Mouse (Mus musculus): ENCODE data around the gene Ttc39b. TPM values are rescaled to one million over a fixed set of nuclear protein-coding genes. Genes with fewer than 3 reads are reported as not detected.

Ttc39b gene
- polyA plus RNA-seq, 1 experiment from 2014 or later = 14.9 TPM

- no peak for DNase-seq (ENCODE audit: low spot score)
- 93% methylated on average over 19 of the region's 19 CpGs for WGBS
- Histone ChIP-seq H3K27ac (ENCODE audit: low read depth, low read length) (no peak overlapping the region), H3K27me3 (replicated peaks; ENCODE audit: control insufficient read depth, insufficient read depth, low read length) (no peaks in the 10 kb centered on the region), H3K4me1 (ENCODE audit: control insufficient read depth, insufficient read depth, low read length) (no peaks in the 10 kb centered on the region), H3K4me3 (ENCODE audit: low read depth, low read length) (no peak overlapping the region), H3K9me3 (replicated peaks; ENCODE audit: control insufficient read depth, low read length) (no peaks in the 10 kb centered on the region), H3K9ac (ENCODE audit: low read length) (no peak overlapping the region), H3K36me3 (ENCODE audit: control insufficient read depth, insufficient read depth, low read length) (no peaks in the 10 kb centered on the region), H3K4me2 (ENCODE audit: low read length) (no peak overlapping the region)
- ATAC-seq = no peak
Measured at GRCm38 (mm10) chr4:83273616-83274050, 50.4 kb downstream of the Ttc39b start.

DNA sequence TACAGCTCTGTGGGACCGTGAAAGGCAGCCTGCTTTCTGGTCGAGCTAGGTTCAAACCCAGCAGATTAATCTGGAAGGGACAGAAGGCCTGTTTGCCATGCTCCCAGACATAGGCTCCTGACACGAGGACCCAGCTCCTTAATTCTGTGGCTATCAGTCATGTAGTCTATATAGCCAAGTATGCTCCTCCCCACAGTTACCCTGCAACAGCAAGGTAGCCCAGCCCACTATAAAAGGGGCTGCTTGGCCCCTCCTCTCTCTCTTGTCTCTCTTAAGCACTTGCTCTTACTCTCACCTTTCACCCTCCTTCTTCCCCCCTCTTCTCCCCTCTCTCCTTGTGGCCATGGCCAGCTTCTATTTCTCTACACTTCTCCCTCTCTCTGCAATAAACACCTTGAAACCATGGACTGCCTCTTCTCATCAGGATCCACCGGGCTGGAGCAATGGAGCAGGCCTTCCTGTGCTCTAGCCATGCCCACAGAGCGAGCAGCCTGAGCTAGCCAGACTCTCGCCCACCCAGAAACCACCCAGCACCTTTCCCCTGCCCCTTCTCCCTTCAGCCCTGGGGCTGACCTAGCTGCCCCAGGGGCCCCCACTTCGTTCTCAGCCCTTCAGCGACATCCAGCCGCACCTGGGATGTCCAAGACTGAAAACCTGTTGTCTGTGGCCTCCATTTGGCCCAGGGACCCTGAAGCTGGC, 51.0 kb downstream of the Ttc39b start:
- ATAC-seq (no peak), DNase-seq (ENCODE audit: low spot score) (no peak)
- H3K9ac ChIP-seq (ENCODE audit: low read length) = no peak overlapping the region
- no peak overlapping the region for H3K4me2 ChIP-seq (ENCODE audit: low read length)
- no peaks in the 10 kb centered on the region for H3K9me3 ChIP-seq (replicated peaks; ENCODE audit: control insufficient read depth, low read length)
- no peak overlapping the region for H3K4me3 ChIP-seq (ENCODE audit: low read depth, low read length)
- no peaks in the 10 kb centered on the region for H3K4me1 ChIP-seq (ENCODE audit: control insufficient read depth, insufficient read depth, low read length)
- 83% methylated on average over 9 of the region's 9 CpGs for WGBS
- H3K27ac ChIP-seq (ENCODE audit: low read depth, low read length) = no peak overlapping the region
- no peaks in the 10 kb centered on the region for H3K27me3 ChIP-seq (replicated peaks; ENCODE audit: control insufficient read depth, insufficient read depth, low read length)
- no peaks in the 10 kb centered on the region for H3K36me3 ChIP-seq (ENCODE audit: control insufficient read depth, insufficient read depth, low read length)

- H3K4me2 ChIP-seq (ENCODE audit: low read length) = no peak overlapping the region
- no peak overlapping the region for H3K9ac ChIP-seq (ENCODE audit: low read length)
- ATAC-seq = no peak
- H3K9me3 ChIP-seq (replicated peaks; ENCODE audit: control insufficient read depth, low read length) = no peaks in the 10 kb centered on the region
- WGBS = 95% methylated on average over 8 of the region's 8 CpGs
- no peaks in the 10 kb centered on the region for H3K4me1 ChIP-seq (ENCODE audit: control insufficient read depth, insufficient read depth, low read length)
- H3K4me3 ChIP-seq (ENCODE audit: low read depth, low read length) = no peak overlapping the region
- no peak overlapping the region for H3K27ac ChIP-seq (ENCODE audit: low read depth, low read length)
- no peaks in the 10 kb centered on the region for H3K27me3 ChIP-seq (replicated peaks; ENCODE audit: control insufficient read depth, insufficient read depth, low read length)
- DNase-seq (ENCODE audit: low spot score) = no peak
- no peaks in the 10 kb centered on the region for H3K36me3 ChIP-seq (ENCODE audit: control insufficient read depth, insufficient read depth, low read length)
Measured at GRCm38 (mm10) chr4:83270481-83270880, 53.6 kb downstream of the Ttc39b start.

GRCm38 (mm10) chr4:83269614-83270013, 54.4 kb downstream of the Ttc39b start:
- no peak overlapping the region for H3K9ac ChIP-seq (ENCODE audit: low read length)
- H3K27ac ChIP-seq (ENCODE audit: low read depth, low read length) = no peak overlapping the region
- H3K27me3 ChIP-seq (replicated peaks; ENCODE audit: control insufficient read depth, insufficient read depth, low read length) = no peaks in the 10 kb centered on the region
- no peaks in the 10 kb centered on the region for H3K9me3 ChIP-seq (replicated peaks; ENCODE audit: control insufficient read depth, low read length)
- no peak for ATAC-seq
- H3K4me3 ChIP-seq (ENCODE audit: low read depth, low read length) = no peak overlapping the region
- no peaks in the 10 kb centered on the region for H3K4me1 ChIP-seq (ENCODE audit: control insufficient read depth, insufficient read depth, low read length)
- H3K36me3 ChIP-seq (ENCODE audit: control insufficient read depth, insufficient read depth, low read length) = no peaks in the 10 kb centered on the region
- no peak for DNase-seq (ENCODE audit: low spot score)
- no peak overlapping the region for H3K4me2 ChIP-seq (ENCODE audit: low read length)
- WGBS = 90% methylated on average over 6 of the region's 6 CpGs

DNA sequence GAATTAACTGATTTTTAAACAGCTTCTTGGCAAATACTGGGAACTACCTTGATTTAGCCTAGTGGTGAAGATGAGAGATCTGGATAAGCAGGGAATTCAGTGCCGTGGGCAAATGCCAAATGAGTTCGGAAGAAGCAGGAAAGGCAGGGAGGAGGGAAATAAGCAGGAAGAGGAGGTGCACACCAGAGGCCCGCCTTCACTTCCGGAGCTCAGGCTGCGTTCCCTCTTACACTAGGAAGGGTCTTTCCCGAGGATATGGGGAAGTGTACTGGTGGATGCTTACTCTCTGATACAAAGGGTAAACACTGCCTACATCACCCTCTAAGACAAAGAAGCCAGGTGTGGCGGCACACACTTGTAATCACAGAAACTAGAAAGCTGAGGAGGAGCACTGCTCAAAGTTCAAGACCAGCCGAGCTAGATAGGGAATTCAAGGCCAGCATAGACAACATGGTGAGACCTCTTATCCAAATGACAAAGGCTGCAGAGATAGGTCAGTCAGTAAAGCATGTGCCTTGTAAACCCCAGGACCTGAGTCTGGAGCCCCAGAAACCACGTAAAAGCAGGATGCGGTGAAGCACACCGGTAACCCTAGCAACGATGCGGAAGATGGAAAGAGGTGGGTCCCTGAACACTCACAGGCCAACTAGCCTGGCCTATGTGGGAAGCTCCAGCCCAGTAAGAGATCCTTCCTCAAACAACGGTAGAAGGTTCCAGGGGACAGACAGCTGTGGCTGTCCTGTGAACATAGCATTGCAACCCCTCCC, 57.9 kb downstream of the Ttc39b start:
- Histone ChIP-seq H3K4me3 (ENCODE audit: low read depth, low read length) (no peak overlapping the region), H3K4me2 (ENCODE audit: low read length) (no peak overlapping the region), H3K4me1 (ENCODE audit: control insufficient read depth, insufficient read depth, low read length) (no peaks in the 10 kb centered on the region), H3K27ac (ENCODE audit: low read depth, low read length) (no peak overlapping the region), H3K36me3 (ENCODE audit: control insufficient read depth, insufficient read depth, low read length) (no peaks in the 10 kb centered on the region), H3K27me3 (replicated peaks; ENCODE audit: control insufficient read depth, insufficient read depth, low read length) (no peaks in the 10 kb centered on the region), H3K9me3 (replicated peaks; ENCODE audit: control insufficient read depth, low read length) (no peaks in the 10 kb centered on the region), H3K9ac (ENCODE audit: low read length) (no peak overlapping the region)
- DNase-seq (ENCODE audit: low spot score) = peak; percentile 46
- 77% methylated on average over 14 of the region's 14 CpGs for WGBS
- ATAC-seq = peak; percentile 43; the same call in 1 of the 2 replicates

GRCm38 (mm10) chr4:83264832-83265231, 59.2 kb downstream of the Ttc39b start:
- Histone ChIP-seq H3K27ac (ENCODE audit: low read depth, low read length) (no peak overlapping the region), H3K4me3 (ENCODE audit: low read depth, low read length) (no peak overlapping the region), H3K9me3 (replicated peaks; ENCODE audit: control insufficient read depth, low read length) (no peaks in the 10 kb centered on the region), H3K36me3 (ENCODE audit: control insufficient read depth, insufficient read depth, low read length) (no peaks in the 10 kb centered on the region), H3K9ac (ENCODE audit: low read length) (no peak overlapping the region), H3K27me3 (replicated peaks; ENCODE audit: control insufficient read depth, insufficient read depth, low read length) (no peaks in the 10 kb centered on the region), H3K4me2 (ENCODE audit: low read length) (no peak overlapping the region), H3K4me1 (ENCODE audit: control insufficient read depth, insufficient read depth, low read length) (no peaks in the 10 kb centered on the region)
- ATAC-seq = no peak
- no peak for DNase-seq (ENCODE audit: low spot score)
- WGBS = 91% methylated on average over 2 of the region's 2 CpGs

- Histone ChIP-seq H3K36me3 (ENCODE audit: control insufficient read depth, insufficient read depth, low read length) (no peaks in the 10 kb centered on the region), H3K27me3 (replicated peaks; ENCODE audit: control insufficient read depth, insufficient read depth, low read length) (no peaks in the 10 kb centered on the region), H3K9ac (ENCODE audit: low read length) (no peak overlapping the region), H3K4me2 (ENCODE audit: low read length) (no peak overlapping the region), H3K4me1 (ENCODE audit: control insufficient read depth, insufficient read depth, low read length) (no peaks in the 10 kb centered on the region), H3K4me3 (ENCODE audit: low read depth, low read length) (no peak overlapping the region), H3K27ac (ENCODE audit: low read depth, low read length) (no peak overlapping the region), H3K9me3 (replicated peaks; ENCODE audit: control insufficient read depth, low read length) (no peaks in the 10 kb centered on the region)
- WGBS = 5% methylated on average over 2 of the region's 2 CpGs
- peak; percentile 73 for DNase-seq (ENCODE audit: low spot score)
- 0 out of 2 replicates have a peak, but pooled peaks have one; percentile 33 for ATAC-seq
Measured at GRCm38 (mm10) chr4:83261998-83262397, 62.1 kb downstream of the Ttc39b start.

DNA sequence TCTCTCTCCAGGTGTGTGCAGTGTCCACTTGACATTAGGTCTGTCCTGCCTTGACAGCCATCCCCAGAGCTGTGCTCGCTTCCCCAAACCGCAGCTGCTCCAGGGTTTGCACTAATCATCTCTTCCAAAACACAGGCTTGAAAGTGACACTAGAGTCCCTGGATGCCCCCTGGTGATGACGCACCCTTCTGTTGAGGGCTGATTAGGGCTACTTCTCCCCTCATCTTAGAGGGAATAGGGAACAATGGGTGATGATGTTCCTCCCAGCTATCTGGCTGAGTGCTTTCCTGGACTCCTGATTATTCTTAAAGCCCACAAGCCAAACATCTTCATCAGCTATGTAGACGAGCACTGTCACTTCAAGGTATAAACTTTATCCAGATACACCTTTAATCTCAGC, 64.4 kb downstream of the Ttc39b start:
- H3K4me2 ChIP-seq (ENCODE audit: low read length) = no peak overlapping the region
- H3K27me3 ChIP-seq (replicated peaks; ENCODE audit: control insufficient read depth, insufficient read depth, low read length) = no peaks in the 10 kb centered on the region
- H3K9ac ChIP-seq (ENCODE audit: low read length) = no peak overlapping the region
- H3K27ac ChIP-seq (ENCODE audit: low read depth, low read length) = no peak overlapping the region
- ATAC-seq = no peak
- 81% methylated on average over 4 of the region's 4 CpGs for WGBS
- no peak for DNase-seq (ENCODE audit: low spot score)
- H3K9me3 ChIP-seq (replicated peaks; ENCODE audit: control insufficient read depth, low read length) = no peaks in the 10 kb centered on the region
- no peaks in the 10 kb centered on the region for H3K4me1 ChIP-seq (ENCODE audit: control insufficient read depth, insufficient read depth, low read length)
- H3K4me3 ChIP-seq (ENCODE audit: low read depth, low read length) = no peak overlapping the region
- H3K36me3 ChIP-seq (ENCODE audit: control insufficient read depth, insufficient read depth, low read length) = no peaks in the 10 kb centered on the region

GRCm38 (mm10) chr4:83258273-83258672, 65.8 kb downstream of the Ttc39b start:
- Histone ChIP-seq H3K4me3 (ENCODE audit: low read depth, low read length) (no peak overlapping the region), H3K9me3 (replicated peaks; ENCODE audit: control insufficient read depth, low read length) (no peaks in the 10 kb centered on the region), H3K36me3 (ENCODE audit: control insufficient read depth, insufficient read depth, low read length) (no peaks in the 10 kb centered on the region), H3K9ac (ENCODE audit: low read length) (no peak overlapping the region), H3K4me2 (ENCODE audit: low read length) (no peak overlapping the region), H3K27me3 (replicated peaks; ENCODE audit: control insufficient read depth, insufficient read depth, low read length) (no peaks in the 10 kb centered on the region), H3K4me1 (ENCODE audit: control insufficient read depth, insufficient read depth, low read length) (no peaks in the 10 kb centered on the region), H3K27ac (ENCODE audit: low read depth, low read length) (no peak overlapping the region)
- no peak for DNase-seq (ENCODE audit: low spot score)
- WGBS = 86% methylated on average over 3 of the region's 3 CpGs
- no peak for ATAC-seq

Measured in forebrain, embryonic 14.5 days (tissue).